Mouse (Mus musculus) embryonic facial prominence, embryonic 15.5 days (tissue): ENCODE data around the gene Ilk. TPM values are rescaled to one million over a fixed set of nuclear protein-coding genes. Genes with fewer than 3 reads are reported as not detected.

Experiments
- ATAC-seq: fragments of 200-750 bp; cut with Nextera tagmentation; 2 replicates; pipeline ENCODE4 v1.8.0; 2017; ENCODE audit warnings: low read depth, moderate TSS enrichment; ENCODE audit not compliant: insufficient number of reproducible peaks, low FRiP score, low TSS enrichment
- H3K27ac ChIP-seq: fragments of 300-500 bp; sonication (generic); replicated peaks from 2 replicates; pipeline ENCODE4 v1.5.1; 2015; ENCODE audit warnings: mild to moderate bottlenecking, inconsistent platforms
- H3K27me3 ChIP-seq: fragments of 300-500 bp; sonication (generic); 2 replicates; pipeline ENCODE4 v1.6.1; 2015; ENCODE audit warnings: inconsistent platforms
- H3K36me3 ChIP-seq: fragments of 300-500 bp; sonication (generic); 2 replicates; pipeline ENCODE4 v1.6.1; 2015; ENCODE audit warnings: mild to moderate bottlenecking, inconsistent platforms
- H3K4me1 ChIP-seq: fragments of 300-500 bp; sonication (generic); 2 replicates; pipeline ENCODE4 v1.6.1; 2015; ENCODE audit warnings: inconsistent platforms
- H3K4me2 ChIP-seq: fragments of 300-500 bp; sonication (generic); replicated peaks from 2 replicates; pipeline ENCODE4 v1.6.1; 2015; ENCODE audit warnings: mild to moderate bottlenecking, inconsistent platforms
- H3K4me3 ChIP-seq: fragments of 300-500 bp; sonication (generic); replicated peaks from 2 replicates; pipeline ENCODE4 v1.5.1; 2015; ENCODE audit warnings: mild to moderate bottlenecking, inconsistent platforms
- H3K9ac ChIP-seq: fragments of 300-500 bp; sonication (generic); 2 replicates; pipeline ENCODE4 v1.6.1; 2015; ENCODE audit warnings: inconsistent platforms
- H3K9me3 ChIP-seq: fragments of 300-500 bp; sonication (generic); replicated peaks from 2 replicates; pipeline ENCODE4 v1.6.1; 2016; ENCODE audit warnings: inconsistent platforms
- WGBS: fragments of 180-500 bp; shearing (Covaris S2); methylation state at CpG from one replicate; pipeline ENCODE4 v1.1.7; 2015; 5-methylcytosine and 5-hydroxymethylcytosine counted together
- polyA plus RNA-seq: library from polyadenylated mRNA; unstranded; fragments of >200 nt; fragmentation: Nextera tagmentation; extraction: Ambion mirVana; gene quantifications from 2 replicates; pipeline ENCODE4 v1.2.1, GENCODE M21; 2015

Gene Ilk
- polyA plus RNA-seq, 1 experiment from 2014 or later = 357 TPM

- Histone ChIP-seq H3K4me1 (peaks cover 34% of the 10 kb centered on the region), H3K9ac (no peak overlapping the region), H3K4me3 (no peak overlapping the region), H3K27ac (no peak overlapping the region), H3K36me3 (peaks cover 41% of the 10 kb centered on the region), H3K9me3 (no peaks in the 10 kb centered on the region), H3K27me3 (no peaks in the 10 kb centered on the region), H3K4me2 (no peak overlapping the region)
- 94% methylated on average over 15 of the region's 15 CpGs for WGBS
- no peak for ATAC-seq
These were observed 35.9 kb downstream of the Ilk start for GRCm38 (mm10) chr7:105772331-105772730.

- H3K27ac ChIP-seq = no peak overlapping the region
- WGBS = 85% methylated on average over 5 of the region's 5 CpGs
- no peak overlapping the region for H3K4me3 ChIP-seq
- no peak for ATAC-seq
- no peak overlapping the region for H3K4me2 ChIP-seq
- H3K27me3 ChIP-seq = no peaks in the 10 kb centered on the region
- H3K4me1 ChIP-seq = peaks cover 33% of the 10 kb centered on the region
- no peak overlapping the region for H3K9ac ChIP-seq
- H3K36me3 ChIP-seq = peaks cover 40% of the 10 kb centered on the region
- no peaks in the 10 kb centered on the region for H3K9me3 ChIP-seq
These were observed 36.6 kb downstream of the Ilk start for GRCm38 (mm10) chr7:105773041-105773440.

- no peak overlapping the region for H3K4me2 ChIP-seq
- H3K27me3 ChIP-seq = no peaks in the 10 kb centered on the region
- H3K4me3 ChIP-seq = no peak overlapping the region
- H3K36me3 ChIP-seq = peaks cover 34% of the 10 kb centered on the region
- H3K9ac ChIP-seq = no peak overlapping the region
- peaks cover 45% of the 10 kb centered on the region for H3K4me1 ChIP-seq
- WGBS = 46% methylated on average over 7 of the region's 8 CpGs
- no peaks in the 10 kb centered on the region for H3K9me3 ChIP-seq
- no peak overlapping the region for H3K27ac ChIP-seq
- no peak for ATAC-seq
These were observed 38.3 kb downstream of the Ilk start for GRCm38 (mm10) chr7:105774661-105775060.

GRCm38 (mm10) chr7:105776026-105776425, 39.6 kb downstream of the Ilk start:
- no peak overlapping the region for H3K4me2 ChIP-seq
- no peak overlapping the region for H3K4me3 ChIP-seq
- no peak for ATAC-seq
- no peak overlapping the region for H3K27ac ChIP-seq
- H3K36me3 ChIP-seq = peaks cover 32% of the 10 kb centered on the region
- H3K4me1 ChIP-seq = peaks cover 54% of the 10 kb centered on the region
- no peaks in the 10 kb centered on the region for H3K27me3 ChIP-seq
- H3K9ac ChIP-seq = no peak overlapping the region
- 79% methylated on average over 2 of the region's 2 CpGs for WGBS
- H3K9me3 ChIP-seq = no peaks in the 10 kb centered on the region

- H3K4me2 ChIP-seq = peak overlapping the region; percentile 46
- H3K4me1 ChIP-seq = peaks cover 50% of the 10 kb centered on the region
- H3K9ac ChIP-seq = no peak overlapping the region
- H3K27me3 ChIP-seq = no peaks in the 10 kb centered on the region
- peak overlapping the region; percentile 95 for H3K27ac ChIP-seq
- peak overlapping the region; percentile 35 for H3K4me3 ChIP-seq
- H3K36me3 ChIP-seq = peaks cover 28% of the 10 kb centered on the region
- no peak for ATAC-seq
- WGBS = 80% methylated on average over 1 of the region's 1 CpGs
- H3K9me3 ChIP-seq = no peaks in the 10 kb centered on the region
These were observed 40.9 kb downstream of the Ilk start for GRCm38 (mm10) chr7:105777316-105777715.

GRCm38 (mm10) chr7:105777797-105778552, 41.6 kb downstream of the Ilk start:
- H3K27ac ChIP-seq = peak overlapping the region; percentile 95
- WGBS = 22% methylated on average over 13 of the region's 13 CpGs
- no peaks in the 10 kb centered on the region for H3K9me3 ChIP-seq
- peak overlapping the region; percentile 46 for H3K4me2 ChIP-seq
- H3K4me1 ChIP-seq = peaks cover 50% of the 10 kb centered on the region
- H3K36me3 ChIP-seq = peaks cover 22% of the 10 kb centered on the region
- 0 out of 2 replicates have a peak overlapping the region, but pooled peaks have one; percentile 2 for H3K9ac ChIP-seq
- peak; percentile 89 for ATAC-seq
- no peaks in the 10 kb centered on the region for H3K27me3 ChIP-seq
- peak overlapping the region; percentile 35 for H3K4me3 ChIP-seq

- Histone ChIP-seq H3K4me3 (peak overlapping the region; percentile 35), H3K27me3 (no peaks in the 10 kb centered on the region), H3K9me3 (no peaks in the 10 kb centered on the region), H3K4me1 (peaks cover 52% of the 10 kb centered on the region), H3K36me3 (peaks cover 17% of the 10 kb centered on the region), H3K4me2 (peak overlapping the region; percentile 46), H3K27ac (peak overlapping the region; percentile 95), H3K9ac (peak overlapping the region; percentile 12; the same call in 1 of the 2 replicates)
- ATAC-seq = peak; percentile 92
- 5% methylated on average over 4 of the region's 4 CpGs for WGBS
These were observed 42.3 kb downstream of the Ilk start for GRCm38 (mm10) chr7:105778553-105779265.

GRCm38 (mm10) chr7:105783861-105784260, 47.5 kb downstream of the Ilk start:
- Histone ChIP-seq H3K27me3 (no peaks in the 10 kb centered on the region), H3K9ac (no peak overlapping the region), H3K36me3 (peaks cover 17% of the 10 kb centered on the region), H3K9me3 (no peaks in the 10 kb centered on the region), H3K27ac (no peak overlapping the region), H3K4me2 (no peak overlapping the region; the same call in 1 of the 2 replicates), H3K4me1 (peaks cover 58% of the 10 kb centered on the region), H3K4me3 (0 out of 2 replicates have a peak overlapping the region, but pooled peaks have one; percentile 4)
- ATAC-seq = no peak
- WGBS = 32% methylated on average over 4 of the region's 4 CpGs

GRCm38 (mm10) chr7:105784556-105784955, 48.2 kb downstream of the Ilk start:
- Histone ChIP-seq H3K27ac (no peak overlapping the region), H3K4me2 (peak overlapping the region; percentile 24; the same call in 1 of the 2 replicates), H3K27me3 (no peaks in the 10 kb centered on the region), H3K9ac (0 out of 2 replicates have a peak overlapping the region, but pooled peaks have one; percentile 15), H3K9me3 (no peaks in the 10 kb centered on the region), H3K4me1 (peaks cover 51% of the 10 kb centered on the region), H3K4me3 (0 out of 2 replicates have a peak overlapping the region, but pooled peaks have one; percentile 4), H3K36me3 (peaks cover 17% of the 10 kb centered on the region)
- ATAC-seq = no peak
- 17% methylated on average over 4 of the region's 4 CpGs for WGBS

GRCm38 (mm10) chr7:105786506-105787284, 50.3 kb downstream of the Ilk start:
- Histone ChIP-seq H3K4me1 (peaks cover 36% of the 10 kb centered on the region), H3K4me3 (peak overlapping the region; percentile 68), H3K27ac (peak overlapping the region; percentile 89), H3K27me3 (no peaks in the 10 kb centered on the region), H3K4me2 (peak overlapping the region; percentile 55), H3K9me3 (no peaks in the 10 kb centered on the region), H3K9ac (peak overlapping the region; percentile 82), H3K36me3 (0 out of 2 replicates have a peak, but pooled peaks cover 3% of the 10 kb centered on the region)
- 4% methylated on average over 20 of the region's 20 CpGs for WGBS
- ATAC-seq = peak; percentile 68
